Mouse (Mus musculus) liver, embryonic 14.5 days (tissue): ENCODE results near the gene Mdga2. TPM values are rescaled to one million over a fixed set of nuclear protein-coding genes. Genes with fewer than 3 reads are reported as not detected.

ENCODE experiments used
- ATAC-seq: fragments of 200-750 bp; cut with Nextera tagmentation; 2 replicates; pipeline ENCODE4 v1.8.0; 2017; ENCODE audit warnings: moderate number of reproducible peaks, mild to moderate bottlenecking, moderate library complexity; ENCODE audit not compliant: insufficient read depth
- DNase-seq, 3 experiments: peaks; one replicate each; pipeline ENCODE4 v3.0.0-alpha.2; 2012 to 2013; ENCODE audit warnings: low read depth in 3 of 3, low spot score in 3 of 3
- H3K27ac ChIP-seq: fragments of 300-500 bp; sonication (generic); 2 replicates; pipeline ENCODE4 v1.5.1; 2014; ENCODE audit warnings: moderate library complexity, mild to moderate bottlenecking, control low read depth, inconsistent platforms
- H3K27me3 ChIP-seq: fragments of 300-500 bp; sonication (generic); 2 replicates; pipeline ENCODE4 v1.6.1; 2014; ENCODE audit warnings: mild to moderate bottlenecking, low read length, moderate library complexity; ENCODE audit not compliant: control insufficient read depth, insufficient read depth
- H3K36me3 ChIP-seq: fragments of 300-500 bp; sonication (generic); replicated peaks from 2 replicates; pipeline ENCODE4 v1.6.1; 2014; ENCODE audit warnings: low read depth; ENCODE audit not compliant: control insufficient read depth, insufficient read depth
- H3K4me1 ChIP-seq, 2 experiments: fragments of 200-500 bp in 1 of 2; fragments of 300-500 bp in 1 of 2; sonication (generic) in 1 of 2; replicated peaks; 2 replicates each; pipeline ENCODE4 v1.6.1; 2012 to 2014; ENCODE audit warnings: antibody characterized with exemption in 1 of 2, inconsistent platforms in 1 of 2, low read length in 1 of 2; ENCODE audit not compliant: control insufficient read depth in 2 of 2, insufficient read depth in 2 of 2
- H3K4me2 ChIP-seq: fragments of 300-500 bp; sonication (generic); 2 replicates; pipeline ENCODE4 v1.6.1; 2014; ENCODE audit warnings: low read depth, mild to moderate bottlenecking, control low read depth, moderate library complexity
- H3K4me3 ChIP-seq, 2 experiments: fragments of 200-500 bp in 1 of 2; fragments of 300-500 bp in 1 of 2; sonication (generic) in 1 of 2; 2 replicates each; pipeline ENCODE4 v1.5.1; 2012 to 2014; ENCODE audit warnings: low read depth in 2 of 2, low read length in 2 of 2, mild to moderate bottlenecking in 2 of 2, control low read depth in 1 of 2, inconsistent platforms in 1 of 2, moderate library complexity in 1 of 2; ENCODE audit not compliant: insufficient read depth in 1 of 2
- H3K9ac ChIP-seq: fragments of 300-500 bp; sonication (generic); replicated peaks from 2 replicates; pipeline ENCODE4 v1.6.1; 2014; ENCODE audit warnings: mild to moderate bottlenecking, control low read depth, moderate library complexity
- H3K9me3 ChIP-seq: fragments of 300-500 bp; sonication (generic); 2 replicates; pipeline ENCODE4 v1.6.1; 2016; ENCODE audit warnings: low read length, mixed read lengths; ENCODE audit not compliant: control insufficient read depth
- CTCF ChIP-seq: IDR thresholded peaks from 2 replicates; pipeline ENCODE4 v1.5.1; 2016; ENCODE audit warnings: antibody characterized with exemption, low read depth, control low read depth
- EP300 ChIP-seq: IDR thresholded peaks from 2 replicates; pipeline ENCODE4 v1.6.1; 2016; ENCODE audit warnings: antibody characterized with exemption, low read depth
- WGBS: fragments of 180-500 bp; shearing (Covaris S2); extraction: QIAGEN DNeasy Blood & Tissue Kit; methylation state at CpG from one replicate; pipeline ENCODE4 v1.1.7; 2014; ENCODE audit not compliant: insufficient replicate concordance; 5-methylcytosine and 5-hydroxymethylcytosine counted together
- polyA plus RNA-seq, 2 experiments: library from polyadenylated mRNA; depleted of rRNA in 1 of 2; stranded (reverse) in 1 of 2; unstranded in 1 of 2; fragments of >200 nt; fragmentation: Nextera tagmentation in 1 of 2; extraction: Ambion mirVana in 1 of 2; gene quantifications; 2 replicates each; pipeline versions ENCODE4 v1.2.1 to v1.2.3; 2012 to 2014

Mdga2 gene
- polyA plus RNA-seq, 2 experiments, result 0.02 TPM; not detected in 1

DNA sequence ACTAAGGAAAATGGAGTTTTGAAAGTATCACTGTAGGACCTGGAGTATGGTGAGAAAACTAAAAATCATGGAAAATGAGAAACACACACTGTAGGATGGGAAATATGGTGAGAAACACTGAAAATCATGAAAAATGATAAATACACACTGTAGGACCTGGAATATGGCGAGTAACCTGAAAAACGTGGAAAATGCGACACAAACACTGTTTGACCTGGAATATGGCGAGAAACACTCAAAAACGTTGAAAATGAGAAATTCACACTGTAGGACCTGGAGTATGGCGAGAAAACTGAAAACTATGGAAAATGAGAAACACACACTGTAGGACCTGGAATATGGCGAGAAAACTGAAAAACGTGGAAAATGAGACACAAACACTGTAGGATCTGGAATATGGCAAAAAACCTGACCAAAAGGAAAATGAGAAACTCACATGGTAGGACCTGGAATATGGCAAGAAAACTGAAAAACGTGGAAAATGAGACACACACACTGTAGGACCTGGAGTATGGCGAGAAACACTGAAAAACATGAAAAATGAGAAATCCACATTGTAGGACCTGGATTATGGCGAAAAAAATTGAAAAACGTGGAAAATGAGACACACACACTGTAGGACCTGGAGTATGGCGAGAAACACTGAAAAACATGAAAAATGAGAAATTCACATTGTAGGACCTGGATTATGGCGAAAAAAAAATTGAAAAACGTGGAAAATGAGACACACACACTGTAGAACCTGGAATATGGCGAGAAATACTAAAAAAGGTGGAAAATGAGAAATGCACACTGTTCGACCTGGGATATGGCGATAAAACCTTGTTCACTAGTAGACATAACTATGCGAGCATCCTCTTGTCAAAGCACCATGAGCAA is 163.0 kb downstream of the Mdga2 start:
- Histone ChIP-seq H3K4me3 (no peak overlapping the region), H3K4me2 (no peak overlapping the region), H3K4me1 (no peaks in the 10 kb centered on the region), H3K27me3 (no peaks in the 10 kb centered on the region), H3K9me3 (peaks cover 9% of the 10 kb centered on the region), H3K27ac (no peak overlapping the region), H3K9ac (no peak overlapping the region), H3K36me3 (no peaks in the 10 kb centered on the region)
- WGBS, result 51% methylated on average over 19 of the region's 19 CpGs
- DNase-seq (peak; percentile 32 to 52 (median 47)), ATAC-seq (peak; percentile 82)
- TF ChIP-seq CTCF, result no peak
- TF ChIP-seq EP300, result no peak

DNA sequence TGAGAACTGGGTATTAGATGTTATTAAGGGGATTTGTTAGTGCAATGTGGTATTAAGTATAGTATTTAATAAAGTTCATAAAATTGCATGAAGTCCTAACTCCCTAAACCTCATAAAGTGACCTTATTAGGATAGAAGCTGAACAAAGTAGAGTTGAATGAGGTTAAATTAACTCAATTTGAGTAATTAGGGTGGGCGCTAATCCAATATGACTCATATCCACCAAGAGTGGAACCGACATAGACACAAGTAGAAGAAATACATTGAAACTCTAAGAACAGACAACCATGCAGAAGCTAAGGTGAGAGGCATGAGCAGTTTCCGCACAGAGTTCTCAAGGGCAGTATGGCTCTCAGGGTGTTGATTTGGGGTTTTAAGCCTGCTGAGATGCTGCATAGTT is 165.7 kb downstream of the Mdga2 start:
- WGBS, result 71% methylated on average over 3 of the region's 3 CpGs
- H3K4me2 ChIP-seq, result no peak overlapping the region
- H3K9me3 ChIP-seq, result peaks cover 9% of the 10 kb centered on the region
- H3K4me1 ChIP-seq, result no peaks in the 10 kb centered on the region
- no peaks in the 10 kb centered on the region for H3K27me3 ChIP-seq
- H3K36me3 ChIP-seq, result no peaks in the 10 kb centered on the region
- H3K27ac ChIP-seq, result no peak overlapping the region
- no peak overlapping the region for H3K9ac ChIP-seq
- TF ChIP-seq EP300 (no peak), CTCF (no peak)
- ATAC-seq (no peak), DNase-seq (no peak)
- H3K4me3 ChIP-seq, result no peak overlapping the region

- no peak overlapping the region for H3K9ac ChIP-seq
- no peak overlapping the region for H3K4me2 ChIP-seq
- ATAC-seq (no peak), DNase-seq (no peak)
- no peaks in the 10 kb centered on the region for H3K27me3 ChIP-seq
- TF ChIP-seq CTCF (no peak), EP300 (no peak)
- no peak overlapping the region for H3K27ac ChIP-seq
- H3K9me3 ChIP-seq, result no peaks in the 10 kb centered on the region
- no peak overlapping the region for H3K4me3 ChIP-seq
- 61% methylated on average over 8 of the region's 8 CpGs for WGBS
- no peaks in the 10 kb centered on the region for H3K4me1 ChIP-seq
- no peaks in the 10 kb centered on the region for H3K36me3 ChIP-seq
These were observed 177.1 kb downstream of the Mdga2 start for GRCm38 (mm10) chr12:67045099-67045750.

- DNase-seq, result no peak
- TF ChIP-seq EP300 (no peak), CTCF (no peak)
These were observed 180.5 kb downstream of the Mdga2 start for GRCm38 (mm10) chr12:67041865-67042264.

DNA sequence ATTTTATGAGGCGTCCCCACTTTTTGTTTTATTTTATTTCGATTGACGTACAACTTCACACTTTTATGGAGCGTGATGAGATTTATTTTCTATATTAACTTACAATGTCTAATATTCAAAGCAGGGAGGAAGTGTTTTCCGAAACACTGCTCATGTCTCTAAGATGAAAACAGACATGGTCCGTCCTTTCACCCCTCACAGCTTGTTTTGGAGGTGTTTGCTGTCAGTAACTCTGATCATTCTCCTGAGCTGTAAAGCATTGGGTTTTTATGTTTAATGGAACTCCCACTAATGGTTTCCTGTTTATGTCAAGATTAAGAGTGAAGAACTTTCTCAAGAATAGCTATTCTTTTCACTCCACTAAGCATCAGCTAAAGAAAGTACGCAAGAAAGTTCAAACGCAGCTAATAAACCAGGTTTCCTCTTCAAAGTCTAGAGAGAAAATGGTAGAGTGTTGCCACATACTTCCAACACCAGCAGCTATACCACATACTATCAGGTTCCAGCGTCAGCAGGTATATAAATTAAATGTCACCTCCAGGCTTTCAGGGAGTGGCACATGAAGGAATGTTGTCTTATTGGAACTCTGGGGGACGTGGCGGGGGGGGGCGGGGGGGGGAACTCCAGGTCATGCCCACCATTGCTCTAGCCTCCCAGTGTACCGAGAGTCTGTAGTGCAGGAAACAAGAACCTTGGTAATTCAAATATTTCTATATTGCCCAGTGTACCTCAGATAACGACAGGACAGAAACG is 186.7 kb downstream of the Mdga2 start:
- Histone ChIP-seq H3K9me3 (no peaks in the 10 kb centered on the region), H3K36me3 (no peaks in the 10 kb centered on the region), H3K27ac (no peak overlapping the region), H3K4me1 (no peaks in the 10 kb centered on the region), H3K4me2 (no peak overlapping the region), H3K27me3 (no peaks in the 10 kb centered on the region), H3K4me3 (no peak overlapping the region), H3K9ac (no peak overlapping the region)
- DNase-seq (no peak), ATAC-seq (no peak)
- WGBS, result 72% methylated on average over 15 of the region's 15 CpGs
- TF ChIP-seq CTCF, result no peak
- no peak for TF ChIP-seq EP300

More at GRCm38 (mm10) chr12:67041865-67042264, 180.5 kb downstream of the Mdga2 start:
- Histone ChIP-seq H3K9me3 (no peaks in the 10 kb centered on the region), H3K4me1 (no peaks in the 10 kb centered on the region), H3K4me2 (no peak overlapping the region), H3K4me3 (no peak overlapping the region), H3K9ac (no peak overlapping the region), H3K27me3 (no peaks in the 10 kb centered on the region), H3K36me3 (no peaks in the 10 kb centered on the region), H3K27ac (no peak overlapping the region)
- no peak for ATAC-seq
- 75% methylated on average over 4 of the region's 4 CpGs for WGBS
